Mouse (Mus musculus): ENCODE measurements at regions not wholly inside any gene's neighbourhood (a gene's known extent, or its start where the extent isn't known, plus 50 kb on each side); places are given as distances from the start of the nearest gene placed in this dataset.

GRCm38 (mm10) chr14:71095661-71096422 lies 496.2 kb upstream of the Fam160b2 start:
- TF ChIP-seq EP300 (IDR thresholded peaks at IDR 0.05; ENCODE audit: insufficient read depth, low read depth, low read length), result no peak
- no peak for TF ChIP-seq CTCF (IDR thresholded peaks at IDR 0.05; ENCODE audit: low read depth, low read length)
- no peak for TF ChIP-seq POLR2A (IDR thresholded peaks at IDR 0.05; ENCODE audit: insufficient read depth, low read length)
- H3K36me3 ChIP-seq (ENCODE audit: control insufficient read depth, insufficient read depth, low read length, poor library complexity, severe bottlenecking), result no peaks in the 10 kb centered on the region
- no peaks in the 10 kb centered on the region for H3K9me3 ChIP-seq (replicated peaks; ENCODE audit: control insufficient read depth, insufficient read depth, low read length, poor library complexity, severe bottlenecking)
- H3K27ac ChIP-seq (ENCODE audit: insufficient read depth, low read length), result no peak overlapping the region
- H3K4me1 ChIP-seq (ENCODE audit: control insufficient read depth, insufficient read depth, low read length), result no peaks in the 10 kb centered on the region
- no peak overlapping the region for H3K9ac ChIP-seq (ENCODE audit: low read depth, poor library complexity, severe bottlenecking)
- no peak overlapping the region for H3K4me3 ChIP-seq (ENCODE audit: low read depth, low read length)
- H3K27me3 ChIP-seq (ENCODE audit: control insufficient read depth, insufficient read depth, low read length, poor library complexity, severe bottlenecking), result no peaks in the 10 kb centered on the region

DNA sequence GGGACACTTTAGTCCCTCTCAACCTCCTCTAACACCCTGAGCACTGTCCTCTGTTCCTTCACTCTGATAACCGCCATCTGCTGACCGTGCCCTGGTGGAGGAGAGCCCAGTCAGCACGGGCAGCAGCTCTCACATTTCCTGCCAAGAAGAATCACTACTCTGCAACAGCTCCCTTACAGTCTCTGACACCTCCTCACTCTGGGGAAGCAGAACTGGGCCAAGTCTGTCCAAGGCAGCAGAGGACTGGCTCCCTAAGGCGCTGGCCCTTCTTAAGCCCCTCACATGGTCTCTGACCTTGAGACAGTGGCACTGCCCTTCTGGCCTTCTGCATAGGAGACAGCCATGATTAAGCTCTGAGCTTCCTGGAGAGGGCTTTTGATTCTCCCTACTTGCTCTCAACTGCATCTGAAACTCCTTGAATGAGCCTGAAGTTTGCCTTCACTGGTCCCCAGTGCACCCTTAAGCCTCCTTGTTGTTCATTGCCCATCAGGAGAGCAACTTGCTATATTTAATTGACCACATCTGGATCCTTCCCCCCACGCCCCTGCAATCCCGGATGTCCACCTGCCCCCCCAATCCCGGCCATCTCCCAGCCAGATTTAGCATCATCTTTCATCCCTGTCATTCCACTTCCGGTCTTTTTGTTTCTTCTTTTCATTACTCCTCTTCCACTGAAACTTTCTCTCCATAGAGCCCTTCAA lies 493.1 kb upstream of the Fam160b2 start:
- H3K9ac ChIP-seq (ENCODE audit: low read depth, poor library complexity, severe bottlenecking), result no peak overlapping the region

DNA sequence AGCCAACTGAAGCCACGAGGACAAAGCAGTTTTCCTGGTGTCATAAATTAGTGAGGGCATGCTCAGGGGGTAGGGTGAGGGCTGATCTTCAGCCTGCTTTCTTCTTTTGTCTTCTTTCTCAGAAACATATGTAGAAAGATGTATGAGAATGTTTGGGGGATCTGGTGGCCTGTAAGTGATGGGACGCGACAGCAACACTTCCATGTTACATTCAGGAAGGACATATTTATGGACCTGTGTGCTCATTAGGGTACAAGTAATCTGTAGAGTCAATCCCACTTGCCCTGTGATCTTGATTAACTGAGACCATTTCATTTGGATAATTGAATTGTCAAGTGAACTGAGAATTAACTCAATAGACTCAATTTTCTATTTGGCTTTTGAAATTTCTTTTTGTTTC lies 486.1 kb upstream of the Fam160b2 start:
- TF ChIP-seq CTCF (IDR thresholded peaks at IDR 0.05; ENCODE audit: low read depth, low read length) (no peak), POLR2A (IDR thresholded peaks at IDR 0.05; ENCODE audit: insufficient read depth, low read length) (no peak), EP300 (IDR thresholded peaks at IDR 0.05; ENCODE audit: insufficient read depth, low read depth, low read length) (no peak)
- Histone ChIP-seq H3K4me1 (ENCODE audit: control insufficient read depth, insufficient read depth, low read length) (no peaks in the 10 kb centered on the region), H3K9me3 (replicated peaks; ENCODE audit: control insufficient read depth, insufficient read depth, low read length, poor library complexity, severe bottlenecking) (no peaks in the 10 kb centered on the region), H3K27ac (ENCODE audit: insufficient read depth, low read length) (no peak overlapping the region), H3K27me3 (ENCODE audit: control insufficient read depth, insufficient read depth, low read length, poor library complexity, severe bottlenecking) (no peaks in the 10 kb centered on the region), H3K9ac (ENCODE audit: low read depth, poor library complexity, severe bottlenecking) (no peak overlapping the region), H3K36me3 (ENCODE audit: control insufficient read depth, insufficient read depth, low read length, poor library complexity, severe bottlenecking) (no peaks in the 10 kb centered on the region), H3K4me3 (ENCODE audit: low read depth, low read length) (no peak overlapping the region)

More for the DNA sequence above, 493.1 kb upstream of the Fam160b2 start:
- Histone ChIP-seq H3K27ac (ENCODE audit: insufficient read depth, low read length) (no peak overlapping the region), H3K27me3 (ENCODE audit: control insufficient read depth, insufficient read depth, low read length, poor library complexity, severe bottlenecking) (no peaks in the 10 kb centered on the region), H3K4me1 (ENCODE audit: control insufficient read depth, insufficient read depth, low read length) (no peaks in the 10 kb centered on the region), H3K9me3 (replicated peaks; ENCODE audit: control insufficient read depth, insufficient read depth, low read length, poor library complexity, severe bottlenecking) (no peaks in the 10 kb centered on the region), H3K4me3 (ENCODE audit: low read depth, low read length) (no peak overlapping the region), H3K36me3 (ENCODE audit: control insufficient read depth, insufficient read depth, low read length, poor library complexity, severe bottlenecking) (no peaks in the 10 kb centered on the region)
- TF ChIP-seq POLR2A (IDR thresholded peaks at IDR 0.05; ENCODE audit: insufficient read depth, low read length), result no peak
- no peak for TF ChIP-seq EP300 (IDR thresholded peaks at IDR 0.05; ENCODE audit: insufficient read depth, low read depth, low read length)
- TF ChIP-seq CTCF (IDR thresholded peaks at IDR 0.05; ENCODE audit: low read depth, low read length), result no peak

DNA sequence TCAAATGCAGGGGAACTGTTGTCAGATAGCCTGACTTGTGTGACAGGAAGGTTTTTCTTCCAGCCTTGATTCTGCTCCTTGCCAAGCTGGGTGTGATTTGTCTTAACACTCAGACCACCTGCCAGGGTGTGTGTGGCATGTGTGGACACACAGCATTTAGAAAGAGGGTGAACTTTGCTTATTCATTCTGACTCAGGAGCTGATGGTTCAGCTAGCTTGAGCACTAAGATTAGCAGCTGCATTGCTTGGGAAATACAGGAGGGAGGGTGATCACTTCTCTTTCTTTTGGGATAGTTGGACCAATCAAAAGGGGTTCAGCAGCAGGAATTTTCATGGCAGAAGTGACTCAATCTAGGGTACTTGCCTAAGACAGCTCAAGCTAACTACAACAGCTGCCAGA lies 482.7 kb upstream of the Fam160b2 start:
- Histone ChIP-seq H3K4me3 (ENCODE audit: low read depth, low read length) (no peak overlapping the region), H3K4me1 (ENCODE audit: control insufficient read depth, insufficient read depth, low read length) (no peaks in the 10 kb centered on the region), H3K9me3 (replicated peaks; ENCODE audit: control insufficient read depth, insufficient read depth, low read length, poor library complexity, severe bottlenecking) (no peaks in the 10 kb centered on the region), H3K27ac (ENCODE audit: insufficient read depth, low read length) (no peak overlapping the region), H3K36me3 (ENCODE audit: control insufficient read depth, insufficient read depth, low read length, poor library complexity, severe bottlenecking) (no peaks in the 10 kb centered on the region), H3K9ac (ENCODE audit: low read depth, poor library complexity, severe bottlenecking) (no peak overlapping the region), H3K27me3 (ENCODE audit: control insufficient read depth, insufficient read depth, low read length, poor library complexity, severe bottlenecking) (no peaks in the 10 kb centered on the region)
- TF ChIP-seq CTCF (IDR thresholded peaks at IDR 0.05; ENCODE audit: low read depth, low read length), result no peak
- TF ChIP-seq EP300 (IDR thresholded peaks at IDR 0.05; ENCODE audit: insufficient read depth, low read depth, low read length), result no peak
- TF ChIP-seq POLR2A (IDR thresholded peaks at IDR 0.05; ENCODE audit: insufficient read depth, low read length), result no peak

GRCm38 (mm10) chr14:71075671-71076070 lies 476.0 kb upstream of the Fam160b2 start:
- no peak overlapping the region for H3K4me3 ChIP-seq (ENCODE audit: low read depth, low read length)

DNA sequence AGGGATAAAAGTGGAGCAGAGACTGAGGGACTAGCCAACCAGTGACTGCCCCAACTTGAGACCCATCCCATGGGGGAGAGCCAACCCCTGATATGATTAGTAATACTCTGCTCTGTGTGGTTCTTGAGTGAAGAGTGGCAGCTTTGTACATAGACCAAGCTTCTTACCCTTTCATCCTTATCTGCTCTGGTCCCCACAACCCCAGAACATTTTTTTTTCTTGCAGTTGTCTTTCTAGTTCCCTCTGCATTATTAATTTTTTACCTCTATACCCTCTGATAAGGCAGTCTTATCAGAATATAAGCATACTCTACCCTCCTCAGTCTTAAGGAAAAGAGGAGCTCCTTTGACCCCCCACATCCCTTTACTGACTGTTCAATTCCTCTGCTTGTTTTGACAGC lies 474.4 kb upstream of the Fam160b2 start:
- Histone ChIP-seq H3K36me3 (ENCODE audit: control insufficient read depth, insufficient read depth, low read length, poor library complexity, severe bottlenecking) (no peaks in the 10 kb centered on the region), H3K27ac (ENCODE audit: insufficient read depth, low read length) (no peak overlapping the region), H3K4me1 (ENCODE audit: control insufficient read depth, insufficient read depth, low read length) (no peaks in the 10 kb centered on the region), H3K9me3 (replicated peaks; ENCODE audit: control insufficient read depth, insufficient read depth, low read length, poor library complexity, severe bottlenecking) (no peaks in the 10 kb centered on the region), H3K9ac (ENCODE audit: low read depth, poor library complexity, severe bottlenecking) (no peak overlapping the region), H3K4me3 (ENCODE audit: low read depth, low read length) (no peak overlapping the region), H3K27me3 (ENCODE audit: control insufficient read depth, insufficient read depth, low read length, poor library complexity, severe bottlenecking) (no peaks in the 10 kb centered on the region)
- TF ChIP-seq CTCF (IDR thresholded peaks at IDR 0.05; ENCODE audit: low read depth, low read length) (no peak), EP300 (IDR thresholded peaks at IDR 0.05; ENCODE audit: insufficient read depth, low read depth, low read length) (no peak), POLR2A (IDR thresholded peaks at IDR 0.05; ENCODE audit: insufficient read depth, low read length) (no peak)

More at GRCm38 (mm10) chr14:71075671-71076070, 476.0 kb upstream of the Fam160b2 start:
- Histone ChIP-seq H3K4me1 (ENCODE audit: control insufficient read depth, insufficient read depth, low read length) (no peaks in the 10 kb centered on the region), H3K36me3 (ENCODE audit: control insufficient read depth, insufficient read depth, low read length, poor library complexity, severe bottlenecking) (no peaks in the 10 kb centered on the region), H3K9me3 (replicated peaks; ENCODE audit: control insufficient read depth, insufficient read depth, low read length, poor library complexity, severe bottlenecking) (no peaks in the 10 kb centered on the region), H3K27ac (ENCODE audit: insufficient read depth, low read length) (no peak overlapping the region), H3K27me3 (ENCODE audit: control insufficient read depth, insufficient read depth, low read length, poor library complexity, severe bottlenecking) (no peaks in the 10 kb centered on the region), H3K9ac (ENCODE audit: low read depth, poor library complexity, severe bottlenecking) (no peak overlapping the region)
- TF ChIP-seq CTCF (IDR thresholded peaks at IDR 0.05; ENCODE audit: low read depth, low read length) (no peak), POLR2A (IDR thresholded peaks at IDR 0.05; ENCODE audit: insufficient read depth, low read length) (no peak), EP300 (IDR thresholded peaks at IDR 0.05; ENCODE audit: insufficient read depth, low read depth, low read length) (no peak)

Measured in ES-Bruce4 (cell line).